Mouse (Mus musculus) common myeloid progenitor, adult 5-6 weeks (primary cell): ENCODE data around the gene Arsb. TPM values are rescaled to one million over a fixed set of nuclear protein-coding genes. Genes with fewer than 3 reads are reported as not detected.

Experiments used
- ATAC-seq: replicated peaks from 2 replicates; pipeline ENCODE4 v1.8.0; 2016; ENCODE audit warnings: low read depth, mild to moderate bottlenecking, moderate TSS enrichment, inconsistent platforms; ENCODE audit not compliant: poor library complexity, severe bottlenecking
- total RNA-seq: library from RNA; stranded (forward); fragments of 200-1000, 187-1606 nt; gene quantifications from 2 replicates; pipeline ENCODE4 v1.2.3, GENCODE M21; 2017

The Arsb gene
- 7.6 and 10.2 TPM in 2 replicates for total RNA-seq

- peak; percentile 81 for ATAC-seq
Measured at GRCm38 (mm10) chr13:93771588-93772278, at the start of gene Arsb. Gene Arsb, plus strand, starts transcription at chr13:93771630.

GRCm38 (mm10) chr13:93721916-93722315 lies 49.5 kb upstream of the Arsb start:
- ATAC-seq: no peak

GRCm38 (mm10) chr13:93723455-93723854 lies 48.0 kb upstream of the Arsb start:
- no peak for ATAC-seq

GRCm38 (mm10) chr13:93724206-93724605 lies 47.2 kb upstream of the Arsb start:
- ATAC-seq: peak; percentile 68

GRCm38 (mm10) chr13:93735131-93735636 lies 36.2 kb upstream of the Arsb start:
- no peak for ATAC-seq

GRCm38 (mm10) chr13:93744118-93744517 lies 27.3 kb upstream of the Arsb start:
- ATAC-seq: no peak

GRCm38 (mm10) chr13:93752597-93753400 lies 18.6 kb upstream of the Arsb start:
- ATAC-seq: no peak

GRCm38 (mm10) chr13:93755084-93755483 lies 16.3 kb upstream of the Arsb start:
- peak; percentile 94 for ATAC-seq

GRCm38 (mm10) chr13:93756674-93757073 lies 14.8 kb upstream of the Arsb start:
- no peak for ATAC-seq

- ATAC-seq: no peak
Measured at GRCm38 (mm10) chr13:93757514-93757913, 13.9 kb upstream of the Arsb start.

- no peak for ATAC-seq
Measured at GRCm38 (mm10) chr13:93758149-93758898, 13.1 kb upstream of the Arsb start.

GRCm38 (mm10) chr13:93761831-93762230 lies 9.6 kb upstream of the Arsb start:
- ATAC-seq: no peak

GRCm38 (mm10) chr13:93762879-93763278 lies 8.6 kb upstream of the Arsb start:
- 0 out of 2 replicates have a peak, but pooled peaks have one; percentile 22 for ATAC-seq

- no peak; the same call in 1 of the 2 replicates for ATAC-seq
Measured at GRCm38 (mm10) chr13:93764321-93764973, 7.0 kb upstream of the Arsb start.

- ATAC-seq: peak; percentile 68
Measured at GRCm38 (mm10) chr13:93771031-93771587, 321 bp upstream of the Arsb start.

- peak; percentile 16; the same call in 1 of the 2 replicates for ATAC-seq
Measured at GRCm38 (mm10) chr13:93772279-93772636, 828 bp downstream of the Arsb start.

- no peak for ATAC-seq
Measured at GRCm38 (mm10) chr13:93772861-93773260, 1.4 kb downstream of the Arsb start.

GRCm38 (mm10) chr13:93773704-93774315 lies 2.4 kb downstream of the Arsb start:
- ATAC-seq: 0 out of 2 replicates have a peak, but pooled peaks have one; percentile 9

- peak; percentile 65 for ATAC-seq
Measured at GRCm38 (mm10) chr13:93782823-93783222, 11.4 kb downstream of the Arsb start.
